Mouse (Mus musculus) forelimb bud, embryonic 11.5 days (tissue): Measurements from ENCODE around the gene Gabra5.
A peak's percentile ranks its signal among the peaks of the same experiment; 100 is the strongest.

Experiments used
- DNase-seq: peaks from one replicate; pipeline ENCODE4 v3.0.0-alpha.2; 2012; ENCODE audit warnings: low read depth, low spot score

Gabra5 gene

DNA sequence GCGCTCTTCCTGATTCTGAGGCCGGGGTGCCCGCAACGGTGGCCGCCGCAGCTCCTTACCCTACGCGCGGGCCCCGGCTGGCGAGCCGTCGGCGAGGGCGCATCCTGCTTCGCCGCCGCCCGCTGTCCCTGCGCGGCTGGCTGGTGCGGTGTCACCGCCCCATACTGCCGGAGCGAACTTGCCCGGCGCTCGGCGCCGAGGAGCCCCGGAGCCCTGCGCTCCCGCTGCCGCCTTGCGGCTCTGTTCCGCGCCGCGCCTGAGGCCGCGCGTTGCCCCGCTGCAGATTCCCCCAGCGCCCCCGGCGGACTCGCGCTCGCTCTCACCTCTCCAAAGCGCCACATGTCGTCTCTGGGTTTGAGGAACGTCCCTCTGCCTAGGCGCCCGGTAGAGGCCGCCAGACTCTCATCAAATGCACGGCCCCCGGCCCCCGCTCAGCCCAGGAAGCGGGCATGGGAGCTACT is at the start of gene Gabra5:
Gene Gabra5 (minus strand): TSS at position 379 of the 461 bp plus-strand sequence.
- peak; percentile 56 for DNase-seq

DNA sequence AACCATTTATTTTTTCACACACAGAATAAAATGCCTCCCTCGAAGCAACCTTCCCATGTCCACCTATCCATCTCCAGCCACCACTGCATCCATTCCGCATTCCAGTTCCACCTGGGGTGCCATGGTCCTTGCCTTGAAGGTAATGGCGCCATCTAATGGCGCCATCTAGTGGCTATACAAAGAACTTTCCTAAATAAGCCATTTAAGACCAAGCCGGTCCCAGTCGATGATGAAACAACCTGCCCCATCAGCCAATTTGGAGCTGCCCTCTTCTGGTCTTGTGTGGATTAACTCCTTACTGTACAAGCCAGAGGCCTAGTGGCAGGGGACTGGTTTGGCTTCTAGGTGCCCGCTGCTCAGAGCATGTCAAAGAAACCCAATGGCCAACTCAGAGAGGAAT is 28.7 kb upstream of the Gabra5 start:
- peak; percentile 34 for DNase-seq

DNA sequence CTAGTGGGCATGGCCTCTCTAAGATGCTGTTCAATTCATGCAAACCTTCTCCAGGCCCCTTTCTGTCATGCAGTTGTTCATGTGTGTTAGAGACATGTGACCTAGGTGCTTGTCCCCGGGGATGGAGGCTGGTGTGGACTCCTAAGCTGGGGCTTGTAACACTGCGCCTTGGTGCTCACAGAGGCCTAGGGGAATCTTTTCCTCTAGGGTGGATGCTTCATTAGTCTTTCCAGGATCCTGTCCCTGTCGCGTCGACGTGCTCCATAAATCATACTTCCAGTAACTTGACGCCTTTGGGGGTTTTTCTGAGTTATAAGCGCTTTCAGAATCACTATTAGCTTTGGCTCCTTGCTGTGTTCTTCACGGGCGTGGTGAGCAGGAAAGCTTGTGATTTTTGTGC is 22.8 kb upstream of the Gabra5 start:
- no peak for DNase-seq

DNA sequence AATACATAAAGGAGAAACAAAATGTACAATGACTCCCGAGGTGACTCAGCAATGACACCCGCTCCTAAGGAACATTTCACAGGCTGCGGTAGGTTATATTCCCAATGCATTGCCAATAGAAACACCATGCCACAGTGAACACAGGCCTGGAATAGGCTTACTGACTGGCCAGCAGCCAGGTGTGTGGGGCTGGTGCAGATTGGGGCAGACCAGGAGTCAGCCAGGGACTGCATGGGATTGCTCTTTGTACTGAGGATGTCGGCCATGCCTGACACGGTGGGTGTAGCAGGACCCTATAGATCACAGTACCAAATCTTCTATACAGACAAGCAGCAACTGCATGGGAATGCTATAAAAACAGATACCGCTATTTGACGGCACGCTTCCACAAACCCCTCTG is 20.1 kb upstream of the Gabra5 start:
- DNase-seq = no peak

DNA sequence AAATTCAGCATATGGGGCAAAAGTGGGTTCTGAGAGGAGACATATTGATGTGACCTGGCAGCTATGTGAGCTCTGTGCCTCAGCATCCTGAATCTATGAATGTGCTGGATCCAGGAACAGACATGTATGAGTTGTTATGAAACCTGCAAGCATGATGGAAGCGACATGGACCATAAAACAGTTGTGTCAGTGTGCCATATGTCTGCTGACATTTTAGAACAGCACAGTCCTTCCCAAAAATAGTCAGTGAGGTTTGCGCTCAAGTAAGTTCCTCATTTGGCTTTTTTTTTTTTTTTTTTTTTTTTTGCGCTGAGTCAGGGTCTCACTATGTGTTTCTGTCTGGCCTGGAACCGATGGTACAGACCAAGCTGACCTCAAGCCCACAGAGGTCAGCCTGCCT is 19.6 kb upstream of the Gabra5 start:
- DNase-seq = no peak

DNA sequence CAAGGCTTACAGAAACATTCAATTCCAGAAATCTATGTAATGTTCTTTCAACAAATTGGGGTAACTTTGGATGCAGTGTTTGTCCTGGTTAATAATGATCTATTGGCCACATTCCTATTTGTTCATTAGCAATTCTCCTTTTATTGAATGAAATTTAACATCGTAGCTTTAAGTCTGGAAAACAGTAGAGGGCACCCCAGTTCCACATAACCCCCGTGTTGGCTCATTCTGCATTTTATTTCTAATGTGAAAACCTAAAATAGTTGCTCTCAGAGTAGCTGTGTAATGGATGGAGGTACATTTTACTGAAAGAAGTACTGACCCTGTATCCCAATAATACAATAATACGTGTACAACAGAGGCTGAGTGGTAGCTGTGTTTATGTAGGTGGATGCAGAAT is 3.1 kb upstream of the Gabra5 start:
- DNase-seq = no peak

DNA sequence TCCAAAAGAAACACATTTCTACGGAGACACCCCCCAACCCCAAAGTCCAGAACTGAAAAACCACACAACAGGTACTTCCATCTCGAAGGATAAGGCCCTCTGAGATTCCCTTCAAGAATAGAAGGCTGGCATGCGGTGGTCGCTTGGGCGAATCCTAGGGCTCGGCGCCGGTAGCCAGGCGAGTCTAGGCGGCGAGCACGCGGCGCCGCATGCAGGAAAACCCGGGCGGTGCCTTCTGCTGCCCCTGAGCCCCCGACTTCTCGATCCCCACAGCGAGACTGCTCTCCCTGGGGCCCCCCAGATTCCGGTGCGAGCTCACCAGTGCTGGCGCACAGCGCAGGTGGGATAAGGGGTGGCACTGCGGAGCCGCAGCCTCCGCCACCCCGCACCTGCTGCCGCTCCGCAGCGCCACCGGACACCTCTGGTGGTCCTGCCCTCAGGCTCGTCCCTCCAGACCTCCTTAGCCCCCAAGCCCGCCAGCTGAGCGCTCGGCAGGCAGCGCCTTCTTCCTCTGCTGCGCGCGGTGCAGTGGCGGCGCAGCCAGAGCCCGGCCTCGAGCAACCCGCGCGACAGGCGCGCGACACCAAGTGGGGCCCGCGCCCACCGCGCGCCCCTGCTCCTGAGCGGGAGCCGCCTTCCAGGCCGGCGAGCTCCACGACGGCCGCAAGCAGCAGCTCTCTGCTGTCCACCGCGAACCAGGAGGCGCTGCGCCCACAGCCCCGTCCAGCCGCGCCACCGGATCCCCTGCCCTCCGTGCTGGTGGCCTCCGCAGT is 813 bp downstream of the Gabra5 start:
- DNase-seq = peak; percentile 19

DNA sequence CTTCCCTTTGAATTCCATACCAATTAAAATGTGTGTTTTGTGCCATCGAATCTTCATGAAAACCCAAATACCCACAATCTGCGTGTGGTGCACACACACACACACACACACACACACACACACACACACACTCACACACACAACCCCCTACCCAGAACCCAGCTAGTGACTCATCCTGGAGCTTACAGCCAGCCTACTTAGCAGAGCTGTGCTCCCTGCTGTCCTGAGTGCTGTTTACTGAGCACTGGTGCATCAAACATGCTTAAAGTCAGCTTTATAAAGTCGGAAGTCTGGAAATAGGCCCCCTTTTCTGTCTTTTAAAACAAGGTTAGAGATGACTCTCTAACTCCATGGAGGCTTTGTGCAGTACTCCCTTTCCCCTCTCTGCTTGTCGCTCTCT is 7.0 kb downstream of the Gabra5 start:
- no peak for DNase-seq

DNA sequence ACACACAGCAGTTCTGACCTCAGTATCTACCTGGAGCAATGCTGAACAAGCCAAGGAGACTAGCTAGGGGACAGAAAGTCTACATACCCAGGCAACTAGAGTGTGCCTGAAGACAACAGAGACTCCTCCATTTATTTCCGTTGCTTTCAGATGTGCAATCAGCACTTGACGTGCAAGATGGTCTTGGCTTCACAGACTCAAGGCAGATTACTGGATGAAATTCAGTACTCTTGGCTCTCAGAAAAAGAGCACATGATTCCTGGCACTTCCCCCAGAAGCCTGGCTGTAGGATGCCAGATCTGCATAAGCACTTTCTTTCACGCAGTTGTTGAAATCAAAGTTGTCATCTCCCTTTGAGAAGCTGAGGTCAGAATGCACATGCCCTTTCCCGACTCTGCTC is 18.1 kb downstream of the Gabra5 start:
- DNase-seq = no peak

DNA sequence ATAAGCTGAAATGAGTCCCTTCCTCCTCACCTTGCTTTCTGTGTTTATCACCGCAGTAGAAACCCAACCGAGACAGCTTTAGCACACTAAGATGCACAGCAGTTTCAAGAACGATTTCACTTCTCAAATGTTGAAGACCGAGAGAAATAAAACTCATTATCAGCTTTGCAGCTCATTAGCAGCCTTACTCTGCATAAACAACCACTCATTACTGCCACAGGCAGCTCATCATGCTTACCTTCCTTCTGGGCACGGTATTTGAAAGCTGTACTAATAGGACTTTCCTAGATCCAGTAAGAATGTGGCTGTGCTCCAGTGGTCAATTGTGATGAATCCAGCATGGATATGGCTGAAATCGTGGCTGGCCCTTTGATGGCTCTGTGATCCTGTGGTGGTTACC is 23.0 kb downstream of the Gabra5 start:
- no peak for DNase-seq

DNA sequence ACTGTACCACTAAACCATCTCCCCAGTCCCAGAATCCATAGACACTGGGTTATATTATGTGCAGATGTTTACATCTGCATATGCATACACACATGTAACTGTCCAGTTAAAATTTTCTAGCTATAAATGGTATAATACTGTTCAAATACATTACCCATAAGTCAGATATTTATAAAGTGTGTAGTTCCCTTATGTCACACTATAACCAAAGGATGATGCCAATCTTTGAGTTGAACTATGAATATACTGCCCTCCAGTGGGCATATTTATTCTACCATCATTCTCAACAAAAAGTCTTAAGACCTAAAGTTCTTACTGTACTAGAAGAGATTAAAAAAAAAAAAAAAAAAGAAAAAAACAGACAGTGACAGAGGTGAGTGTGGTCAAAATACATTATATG is 27.0 kb downstream of the Gabra5 start:
- peak; percentile 10 for DNase-seq

DNA sequence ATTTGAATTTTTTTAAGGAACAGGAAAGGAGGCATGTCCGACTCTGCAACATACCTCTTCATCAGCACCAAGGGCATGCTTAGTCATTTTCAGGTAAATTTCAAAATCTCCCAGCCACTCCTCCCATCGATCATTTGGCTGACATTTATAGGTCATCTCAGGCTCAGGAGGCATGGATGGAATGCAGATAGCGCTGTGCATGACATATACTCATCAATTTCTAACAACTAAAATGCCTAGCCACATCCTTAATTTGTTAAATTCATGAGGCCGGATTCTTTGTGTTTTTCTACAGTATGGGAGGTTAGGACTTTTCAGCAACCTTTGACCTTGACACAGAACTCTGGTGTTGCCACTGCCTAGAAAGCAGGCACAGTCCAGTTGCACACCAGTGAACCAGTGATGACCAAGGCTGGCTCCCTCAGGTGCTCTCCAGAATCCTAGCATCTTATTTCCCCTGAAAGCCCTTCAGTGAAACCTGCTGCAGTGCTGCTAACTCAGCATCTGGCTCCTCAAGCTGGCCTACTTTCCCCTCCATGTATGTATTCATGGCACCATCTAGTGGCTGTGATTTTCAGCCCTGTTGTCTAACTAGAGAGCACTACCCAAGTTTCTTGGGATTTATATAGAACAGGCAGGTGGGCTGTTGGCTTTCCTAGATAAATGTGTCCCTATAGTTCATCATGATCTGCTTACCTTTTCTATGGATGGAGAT is 35.9 kb downstream of the Gabra5 start:
- peak; percentile 40 for DNase-seq

DNA sequence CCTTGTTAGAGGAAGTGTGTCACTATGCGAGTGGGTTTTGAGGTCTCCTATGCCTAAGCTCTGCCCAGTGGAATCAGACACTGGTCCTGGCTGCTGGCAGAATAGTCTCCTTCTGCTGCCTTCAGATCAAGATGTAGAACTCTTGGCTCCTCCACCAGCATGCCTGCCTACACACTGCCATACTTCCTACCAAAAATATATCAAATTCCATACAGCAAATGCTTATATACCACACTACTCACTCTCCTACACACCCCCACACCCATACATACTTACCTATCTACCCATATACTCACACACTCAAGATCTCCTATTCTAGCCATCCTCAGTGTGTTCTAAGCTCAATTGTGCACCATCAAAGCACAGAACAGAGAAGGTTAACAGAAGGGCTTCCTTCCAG is 38.5 kb downstream of the Gabra5 start:
- DNase-seq = no peak

DNA sequence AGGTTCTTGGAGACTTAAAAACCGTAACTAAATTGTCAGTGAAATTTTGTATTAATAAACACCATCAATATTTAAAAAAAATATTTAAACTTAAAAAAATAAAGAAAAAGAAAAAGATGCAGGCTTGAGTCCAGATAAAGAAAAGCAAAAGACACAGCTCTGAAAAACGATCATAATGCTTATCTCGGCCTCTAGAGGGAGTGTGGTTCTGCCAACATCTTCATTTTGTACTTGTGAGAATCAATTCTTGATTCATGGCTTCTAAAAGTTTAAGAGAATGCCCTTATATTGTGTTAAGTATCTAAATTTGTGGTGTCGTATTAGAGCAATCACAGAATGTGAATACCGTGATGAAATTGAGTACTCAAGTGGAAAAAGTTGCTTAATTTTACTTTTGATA is 49.5 kb downstream of the Gabra5 start:
- no peak for DNase-seq

DNA sequence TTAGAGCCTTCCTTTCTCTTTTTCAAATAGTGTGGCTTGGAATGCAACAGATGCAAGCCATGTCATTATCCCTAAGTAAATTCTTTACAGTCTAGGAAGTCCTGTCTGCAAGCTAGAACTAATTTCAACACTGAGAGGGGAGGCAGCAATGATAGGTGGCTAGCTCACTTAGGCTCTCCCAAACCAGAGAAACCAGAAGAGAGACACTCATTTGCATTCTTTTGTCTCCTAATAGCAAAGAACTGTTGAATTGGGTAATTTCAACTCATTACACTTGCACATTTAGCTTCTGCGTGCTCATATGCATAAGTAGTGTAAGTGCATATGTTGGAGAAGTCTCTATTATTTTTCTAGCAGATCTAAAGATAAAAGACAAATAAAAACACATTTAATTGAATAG is 61.6 kb downstream of the Gabra5 start:
- no peak for DNase-seq

DNA sequence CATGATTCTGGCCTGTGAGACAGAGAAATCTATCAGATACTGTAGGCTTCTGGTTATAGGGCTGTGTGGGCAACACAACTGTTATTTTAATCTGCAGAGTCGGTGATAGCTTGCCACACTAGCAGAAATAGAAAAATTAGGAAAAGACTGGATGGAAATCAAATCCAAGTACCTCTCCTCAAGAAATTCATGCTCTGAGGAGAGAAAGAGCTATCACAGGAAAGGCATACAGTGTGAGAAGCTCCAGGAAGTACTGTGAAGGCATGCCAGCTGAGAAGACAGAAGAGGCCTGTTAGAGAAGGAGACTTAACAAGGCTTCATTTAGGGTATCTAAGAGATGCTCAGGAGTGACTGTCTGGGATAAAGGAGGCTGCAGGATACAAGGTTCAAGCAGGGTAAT is 87.2 kb downstream of the Gabra5 start:
- DNase-seq = no peak

DNA sequence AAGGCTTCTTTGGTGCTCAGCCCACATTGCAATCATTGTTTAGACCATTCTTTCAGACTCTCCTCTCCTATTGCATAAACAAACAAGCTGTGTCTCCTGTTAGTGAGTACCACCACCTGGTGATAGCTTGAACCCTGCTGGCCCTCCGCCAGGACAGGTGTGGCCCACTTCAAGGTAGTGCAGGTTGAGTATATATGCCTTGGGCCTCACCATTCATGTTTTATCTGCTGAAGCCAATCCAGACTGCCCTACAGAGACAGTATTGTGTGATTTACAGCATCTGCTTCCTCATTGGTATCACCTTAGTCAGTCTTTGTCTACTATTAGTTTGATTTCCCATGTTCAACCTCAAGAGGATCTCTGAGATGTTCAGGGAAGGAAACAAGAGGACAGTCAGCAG is 88.8 kb downstream of the Gabra5 start:
- DNase-seq = no peak

DNA sequence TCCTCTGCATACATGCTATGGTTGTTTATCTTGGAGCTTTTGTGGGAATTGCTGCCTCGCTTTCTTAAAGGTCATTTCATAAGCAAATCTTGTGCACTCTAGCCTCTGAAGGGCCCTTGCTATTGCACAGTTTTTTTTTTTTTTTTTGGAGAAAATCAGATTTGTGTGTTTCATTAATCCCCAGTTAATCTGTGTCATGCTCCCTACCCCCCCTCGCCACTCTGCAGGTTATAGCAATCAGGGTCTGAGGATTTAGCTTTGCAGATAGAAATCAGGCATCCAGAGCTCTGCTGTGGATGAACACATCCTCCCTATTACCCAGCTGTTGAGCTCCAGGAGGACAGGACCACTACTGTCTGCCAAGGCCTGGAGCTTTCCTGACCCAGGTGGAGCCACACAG is 90.5 kb downstream of the Gabra5 start, which contains the start of gene Gabrb3:
Gene Gabrb3 (plus strand): TSS at position 301 of the 400 bp plus-strand sequence.
- no peak for DNase-seq

DNA sequence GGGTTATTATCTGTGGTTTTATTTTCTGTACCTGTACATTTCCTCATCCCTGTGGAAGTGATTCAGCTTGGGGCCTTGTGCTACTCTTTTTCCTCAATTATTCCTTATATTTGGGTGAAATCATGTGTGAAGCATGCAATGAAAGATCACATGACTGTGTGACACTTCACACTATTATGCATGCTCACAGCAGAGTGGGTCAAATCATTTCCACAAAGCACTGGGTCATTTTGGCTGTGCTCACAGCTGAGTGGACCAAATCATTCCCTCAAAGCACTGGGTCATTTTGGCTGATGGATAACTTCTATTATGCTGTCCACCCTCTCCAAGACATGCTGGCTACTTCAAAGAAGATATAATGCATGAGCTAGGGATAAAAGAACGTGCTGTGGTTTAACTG is 97.0 kb downstream of the Gabra5 start:
- no peak for DNase-seq

DNA sequence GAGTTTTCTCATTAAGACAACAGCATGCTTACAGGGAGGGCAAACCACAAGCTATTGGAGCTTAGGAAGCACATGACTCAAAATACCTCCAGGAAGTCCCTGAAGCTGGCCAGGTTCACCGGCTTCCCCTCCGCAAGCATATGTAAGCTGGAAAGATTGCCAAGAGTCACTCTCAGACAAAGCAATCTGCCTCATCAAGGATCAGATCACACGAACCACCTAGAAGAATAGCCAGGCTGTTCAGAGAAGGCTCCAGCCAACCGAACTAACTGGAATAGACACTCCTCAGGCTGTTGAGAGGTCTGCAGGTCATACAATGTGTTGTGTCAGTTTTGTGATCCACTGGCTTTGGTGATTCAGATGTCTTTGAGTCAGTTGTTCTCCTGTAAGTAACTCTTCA is 98.7 kb downstream of the Gabra5 start:
- no peak for DNase-seq

DNA sequence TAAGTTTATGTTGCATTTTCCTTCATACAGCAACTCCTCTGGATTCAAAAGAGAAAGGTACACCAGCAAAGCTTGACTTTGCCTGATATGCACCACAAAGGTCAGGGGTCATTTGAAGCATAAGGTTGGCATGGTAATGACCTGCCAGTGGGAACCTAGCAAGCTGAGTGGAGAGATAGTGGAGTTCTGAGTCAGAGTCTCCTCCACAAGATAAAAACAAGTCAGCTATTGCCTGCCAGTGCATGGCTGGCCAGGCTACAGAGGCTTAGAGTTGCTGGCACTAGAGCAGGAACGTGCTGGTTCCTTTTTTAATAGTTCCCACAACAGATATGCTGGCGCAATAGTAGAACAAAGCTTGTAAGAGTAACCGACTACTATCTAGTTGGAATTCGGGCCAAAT is 116.3 kb downstream of the Gabra5 start:
- no peak for DNase-seq

DNA sequence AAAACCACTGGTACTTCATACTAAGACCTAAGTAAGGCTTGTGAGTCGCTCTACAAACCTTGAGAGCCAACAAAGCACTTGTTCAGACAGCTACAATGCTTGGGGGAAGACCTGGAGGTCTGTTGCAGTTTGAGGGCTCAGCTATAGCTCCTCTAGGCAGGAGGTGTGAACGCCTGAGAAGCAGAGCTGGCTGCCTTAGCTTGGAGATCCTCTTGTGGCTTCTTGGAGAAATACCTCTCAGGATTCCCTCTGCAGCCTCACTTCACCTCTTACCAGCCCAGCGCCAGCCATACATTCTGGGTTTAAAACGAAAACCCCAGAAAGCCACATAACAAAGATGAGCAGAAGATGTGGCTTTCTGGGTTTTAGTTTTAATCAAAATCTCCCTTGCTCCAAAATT is 119.8 kb downstream of the Gabra5 start:
- DNase-seq = no peak

DNA sequence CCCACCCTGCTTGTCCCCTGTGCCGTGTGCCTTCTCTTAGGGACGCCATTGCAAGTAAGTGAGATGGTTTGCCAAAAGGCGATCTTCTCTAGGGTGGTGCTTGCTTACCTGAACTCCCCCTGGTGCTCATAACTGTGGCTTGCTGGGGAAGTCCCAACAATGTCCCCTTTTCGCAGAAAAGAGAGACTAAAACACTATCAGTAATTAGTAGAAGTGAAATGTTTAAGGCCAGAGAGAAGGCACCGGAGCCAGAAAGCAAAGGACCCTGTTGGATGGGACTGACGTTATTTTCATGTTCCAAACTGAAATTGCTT is 122.6 kb downstream of the Gabra5 start:
- no peak for DNase-seq
